Mouse (Mus musculus): ENCODE data around the gene Otulinl. TPM values are rescaled to one million over a fixed set of nuclear protein-coding genes. Genes with fewer than 3 reads are reported as not detected.

The Otulinl gene
- polyA plus RNA-seq, 1 experiment from 2014 or later: 16.2 TPM

DNA sequence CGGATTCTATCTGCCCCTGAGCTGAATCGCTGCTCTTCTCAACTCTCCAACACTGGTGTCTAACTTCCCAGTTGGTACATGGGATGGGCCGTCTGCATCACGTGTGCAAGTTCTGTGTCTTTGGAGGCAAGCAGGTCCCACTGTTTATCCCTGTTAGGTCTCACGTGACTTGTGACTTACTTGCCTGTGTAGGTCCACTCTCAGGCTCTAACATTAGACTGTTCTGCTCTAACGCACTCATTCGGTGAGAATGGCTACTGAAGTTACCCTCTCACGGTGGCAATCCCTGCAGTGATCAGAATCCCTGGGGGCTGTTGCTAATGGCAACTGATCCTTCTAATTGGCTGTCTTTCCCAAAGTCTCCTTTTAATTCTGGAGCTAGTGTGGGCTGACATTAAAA, 9.1 kb downstream of the Otulinl start:
- no peaks in the 10 kb centered on the region for H3K27me3 ChIP-seq (replicated peaks; ENCODE audit: control insufficient read depth, insufficient read depth, low read length)
- H3K36me3 ChIP-seq (ENCODE audit: control insufficient read depth, insufficient read depth, low read length): no peaks in the 10 kb centered on the region
- WGBS: 55% methylated on average over 8 of the region's 8 CpGs
- no peak overlapping the region for H3K27ac ChIP-seq (ENCODE audit: low read depth, low read length)
- H3K9ac ChIP-seq (ENCODE audit: low read depth, low read length): no peak overlapping the region
- ATAC-seq: no peak
- H3K9me3 ChIP-seq (ENCODE audit: control insufficient read depth, low read length): no peaks in the 10 kb centered on the region
- H3K4me3 ChIP-seq (ENCODE audit: low read length): no peak overlapping the region
- H3K4me2 ChIP-seq (ENCODE audit: low read length): no peak overlapping the region
- H3K4me1 ChIP-seq (ENCODE audit: control insufficient read depth, insufficient read depth, low read depth, low read length): peaks cover 6% of the 10 kb centered on the region

- WGBS: 91% methylated on average over 10 of the region's 10 CpGs
- Histone ChIP-seq H3K9ac (ENCODE audit: low read depth, low read length) (no peak overlapping the region), H3K4me2 (ENCODE audit: low read length) (no peak overlapping the region), H3K36me3 (ENCODE audit: control insufficient read depth, insufficient read depth, low read length) (no peaks in the 10 kb centered on the region), H3K27me3 (replicated peaks; ENCODE audit: control insufficient read depth, insufficient read depth, low read length) (no peaks in the 10 kb centered on the region), H3K27ac (ENCODE audit: low read depth, low read length) (no peak overlapping the region), H3K4me3 (ENCODE audit: low read length) (no peak overlapping the region), H3K9me3 (ENCODE audit: control insufficient read depth, low read length) (no peaks in the 10 kb centered on the region), H3K4me1 (ENCODE audit: control insufficient read depth, insufficient read depth, low read depth, low read length) (peaks cover 6% of the 10 kb centered on the region)
- no peak for ATAC-seq
Observed at GRCm38 (mm10) chr15:27671612-27672245, 9.7 kb downstream of the Otulinl start.

DNA sequence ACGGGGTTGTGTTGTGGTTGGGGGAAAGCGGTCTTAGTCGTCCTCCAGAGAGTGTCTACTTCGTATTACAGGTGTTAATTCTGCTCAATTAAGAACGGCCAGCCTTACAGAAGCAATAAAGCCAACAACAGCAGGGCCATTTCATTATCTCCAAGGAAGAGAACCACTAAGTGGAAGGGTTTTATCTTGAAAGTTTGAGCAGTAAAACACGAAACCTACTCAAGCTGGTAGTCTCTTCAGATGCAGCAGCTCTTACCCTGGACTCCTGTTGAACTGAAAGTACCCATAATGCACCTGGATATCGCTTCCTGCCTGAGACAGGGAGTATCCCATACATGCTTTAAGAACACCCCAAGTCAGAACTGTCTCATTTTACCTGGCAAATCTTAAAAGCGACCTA, 10.7 kb downstream of the Otulinl start:
- no peaks in the 10 kb centered on the region for H3K9me3 ChIP-seq (ENCODE audit: control insufficient read depth, low read length)
- 81% methylated on average over 8 of the region's 8 CpGs for WGBS
- ATAC-seq: no peak
- no peaks in the 10 kb centered on the region for H3K4me1 ChIP-seq (ENCODE audit: control insufficient read depth, insufficient read depth, low read depth, low read length)
- no peak overlapping the region for H3K4me2 ChIP-seq (ENCODE audit: low read length)
- no peaks in the 10 kb centered on the region for H3K36me3 ChIP-seq (ENCODE audit: control insufficient read depth, insufficient read depth, low read length)
- no peaks in the 10 kb centered on the region for H3K27me3 ChIP-seq (replicated peaks; ENCODE audit: control insufficient read depth, insufficient read depth, low read length)
- no peak overlapping the region for H3K9ac ChIP-seq (ENCODE audit: low read depth, low read length)
- H3K27ac ChIP-seq (ENCODE audit: low read depth, low read length): no peak overlapping the region
- H3K4me3 ChIP-seq (ENCODE audit: low read length): no peak overlapping the region

GRCm38 (mm10) chr15:27669931-27670411, 11.4 kb downstream of the Otulinl start:
- Histone ChIP-seq H3K4me2 (ENCODE audit: low read length) (no peak overlapping the region), H3K4me3 (ENCODE audit: low read length) (no peak overlapping the region), H3K4me1 (ENCODE audit: control insufficient read depth, insufficient read depth, low read depth, low read length) (no peaks in the 10 kb centered on the region), H3K27me3 (replicated peaks; ENCODE audit: control insufficient read depth, insufficient read depth, low read length) (no peaks in the 10 kb centered on the region), H3K9me3 (ENCODE audit: control insufficient read depth, low read length) (no peaks in the 10 kb centered on the region), H3K36me3 (ENCODE audit: control insufficient read depth, insufficient read depth, low read length) (no peaks in the 10 kb centered on the region), H3K27ac (ENCODE audit: low read depth, low read length) (no peak overlapping the region), H3K9ac (ENCODE audit: low read depth, low read length) (no peak overlapping the region)
- no peak for ATAC-seq
- 90% methylated on average over 12 of the region's 12 CpGs for WGBS

- no peaks in the 10 kb centered on the region for H3K27me3 ChIP-seq (replicated peaks; ENCODE audit: control insufficient read depth, insufficient read depth, low read length)
- H3K9ac ChIP-seq (ENCODE audit: low read depth, low read length): no peak overlapping the region
- H3K4me3 ChIP-seq (ENCODE audit: low read length): no peak overlapping the region
- H3K27ac ChIP-seq (ENCODE audit: low read depth, low read length): no peak overlapping the region
- H3K4me1 ChIP-seq (ENCODE audit: control insufficient read depth, insufficient read depth, low read depth, low read length): no peaks in the 10 kb centered on the region
- H3K4me2 ChIP-seq (ENCODE audit: low read length): no peak overlapping the region
- ATAC-seq: no peak
- no peaks in the 10 kb centered on the region for H3K36me3 ChIP-seq (ENCODE audit: control insufficient read depth, insufficient read depth, low read length)
- 72% methylated on average over 4 of the region's 4 CpGs for WGBS
- no peaks in the 10 kb centered on the region for H3K9me3 ChIP-seq (ENCODE audit: control insufficient read depth, low read length)
Observed at GRCm38 (mm10) chr15:27669276-27669675, 12.1 kb downstream of the Otulinl start.

DNA sequence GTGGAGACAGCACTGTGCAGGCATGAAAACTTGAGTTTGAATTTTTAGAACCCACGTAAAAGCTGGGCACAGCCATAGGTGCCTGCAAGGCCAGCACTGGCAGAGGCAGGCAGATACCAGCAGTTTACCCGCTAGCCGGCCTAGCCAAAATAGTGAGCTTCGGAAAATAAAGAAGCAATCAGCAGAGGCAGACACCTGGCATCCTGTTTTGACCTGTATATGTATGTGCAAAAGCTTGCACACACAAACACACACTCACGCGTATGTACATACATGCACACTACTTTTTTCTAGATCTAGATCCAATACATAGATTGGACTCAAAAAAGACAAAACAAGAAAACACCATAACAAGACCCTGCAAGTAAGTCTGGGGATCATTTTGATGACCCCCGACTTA, 12.8 kb downstream of the Otulinl start:
- Histone ChIP-seq H3K27me3 (replicated peaks; ENCODE audit: control insufficient read depth, insufficient read depth, low read length) (no peaks in the 10 kb centered on the region), H3K9ac (ENCODE audit: low read depth, low read length) (no peak overlapping the region), H3K27ac (ENCODE audit: low read depth, low read length) (no peak overlapping the region), H3K4me2 (ENCODE audit: low read length) (no peak overlapping the region), H3K4me3 (ENCODE audit: low read length) (no peak overlapping the region), H3K9me3 (ENCODE audit: control insufficient read depth, low read length) (no peaks in the 10 kb centered on the region), H3K4me1 (ENCODE audit: control insufficient read depth, insufficient read depth, low read depth, low read length) (no peaks in the 10 kb centered on the region), H3K36me3 (ENCODE audit: control insufficient read depth, insufficient read depth, low read length) (no peaks in the 10 kb centered on the region)
- ATAC-seq: no peak
- WGBS: 93% methylated on average over 7 of the region's 7 CpGs

- Histone ChIP-seq H3K27ac (ENCODE audit: low read depth, low read length) (no peak overlapping the region), H3K9me3 (ENCODE audit: control insufficient read depth, low read length) (no peaks in the 10 kb centered on the region), H3K4me3 (ENCODE audit: low read length) (no peak overlapping the region), H3K4me1 (ENCODE audit: control insufficient read depth, insufficient read depth, low read depth, low read length) (no peaks in the 10 kb centered on the region), H3K36me3 (ENCODE audit: control insufficient read depth, insufficient read depth, low read length) (no peaks in the 10 kb centered on the region), H3K4me2 (ENCODE audit: low read length) (no peak overlapping the region), H3K27me3 (replicated peaks; ENCODE audit: control insufficient read depth, insufficient read depth, low read length) (no peaks in the 10 kb centered on the region), H3K9ac (ENCODE audit: low read depth, low read length) (no peak overlapping the region)
- WGBS: 81% methylated on average over 9 of the region's 9 CpGs
- no peak for ATAC-seq
Observed at GRCm38 (mm10) chr15:27668001-27668461, 13.3 kb downstream of the Otulinl start.

DNA sequence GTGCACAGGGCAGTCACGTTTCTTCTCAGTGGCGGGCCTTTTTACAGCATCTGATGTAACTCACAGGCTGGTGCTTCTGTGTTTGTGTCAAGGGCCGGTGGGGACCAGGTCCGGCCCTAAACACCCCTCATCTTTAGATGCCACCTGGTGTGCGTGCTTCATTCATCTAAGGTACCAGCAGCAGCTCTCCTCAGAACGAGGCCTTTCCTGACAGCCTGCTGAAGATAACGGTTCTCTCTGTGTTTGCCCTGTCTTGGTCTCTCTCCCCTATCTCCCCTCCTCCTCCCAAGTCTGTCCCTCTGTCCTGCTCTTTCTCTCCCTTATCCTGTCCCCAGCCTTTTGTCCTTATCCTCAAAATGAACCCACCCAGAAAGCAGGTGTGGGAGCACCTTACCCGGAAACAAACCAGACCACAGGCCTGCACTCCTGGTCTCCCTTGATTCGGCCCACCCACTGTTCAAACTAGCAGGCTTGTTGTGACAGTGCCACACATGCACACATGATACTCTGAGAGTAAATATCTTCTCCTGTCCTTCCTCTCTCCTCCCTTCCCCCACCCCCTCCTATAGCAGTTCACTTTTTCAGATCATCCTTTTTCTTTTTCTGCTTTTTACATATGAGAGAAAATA, 14.4 kb downstream of the Otulinl start:
- Histone ChIP-seq H3K9me3 (ENCODE audit: control insufficient read depth, low read length) (no peaks in the 10 kb centered on the region), H3K27me3 (replicated peaks; ENCODE audit: control insufficient read depth, insufficient read depth, low read length) (no peaks in the 10 kb centered on the region), H3K4me1 (ENCODE audit: control insufficient read depth, insufficient read depth, low read depth, low read length) (no peaks in the 10 kb centered on the region), H3K27ac (ENCODE audit: low read depth, low read length) (no peak overlapping the region), H3K36me3 (ENCODE audit: control insufficient read depth, insufficient read depth, low read length) (no peaks in the 10 kb centered on the region), H3K9ac (ENCODE audit: low read depth, low read length) (no peak overlapping the region), H3K4me3 (ENCODE audit: low read length) (no peak overlapping the region), H3K4me2 (ENCODE audit: low read length) (no peak overlapping the region)
- WGBS: 79% methylated on average over 9 of the region's 9 CpGs
- no peak for ATAC-seq

- no peak overlapping the region for H3K27ac ChIP-seq (ENCODE audit: low read depth, low read length)
Observed at GRCm38 (mm10) chr15:27665392-27665911, 15.9 kb downstream of the Otulinl start.

More at GRCm38 (mm10) chr15:27665392-27665911, 15.9 kb downstream of the Otulinl start:
- peak; percentile 72 for ATAC-seq
- H3K27me3 ChIP-seq (replicated peaks; ENCODE audit: control insufficient read depth, insufficient read depth, low read length): no peaks in the 10 kb centered on the region
- peak overlapping the region; percentile 34 for H3K4me3 ChIP-seq (ENCODE audit: low read length)
- H3K9ac ChIP-seq (ENCODE audit: low read depth, low read length): peak overlapping the region; percentile 48
- H3K36me3 ChIP-seq (ENCODE audit: control insufficient read depth, insufficient read depth, low read length): no peaks in the 10 kb centered on the region
- 28% methylated on average over 21 of the region's 21 CpGs for WGBS
- no peaks in the 10 kb centered on the region for H3K4me1 ChIP-seq (ENCODE audit: control insufficient read depth, insufficient read depth, low read depth, low read length)
- no peaks in the 10 kb centered on the region for H3K9me3 ChIP-seq (ENCODE audit: control insufficient read depth, low read length)
- peak overlapping the region; percentile 60 for H3K4me2 ChIP-seq (ENCODE audit: low read length)

Measured in hindbrain, embryonic 16.5 days (tissue).